Mouse (Mus musculus) lung, embryonic 14.5 days (tissue): Measurements from ENCODE around the gene Rufy2. TPM values are rescaled to one million over a fixed set of nuclear protein-coding genes. Genes with fewer than 3 reads are reported as not detected.
"Not testable (repeated sequence)": the region's sequence is repeated elsewhere in the genome, so short reads cannot be mapped to it uniquely, and the experiment has no call there.

Experiments used
- ATAC-seq: fragments of 200-750 bp; cut with Nextera tagmentation; 2 replicates; pipeline ENCODE4 v1.8.0; 2017; ENCODE audit warnings: mild to moderate bottlenecking, moderate TSS enrichment, moderate library complexity; ENCODE audit not compliant: insufficient read depth
- DNase-seq: peaks from one replicate; pipeline ENCODE4 v3.0.0-alpha.2; 2015
- H3K27ac ChIP-seq: fragments of 300-500 bp; sonication (generic); 2 replicates; pipeline ENCODE4 v1.5.1; 2014; ENCODE audit warnings: low read depth, mild to moderate bottlenecking, moderate library complexity
- H3K27me3 ChIP-seq: fragments of 300-500 bp; sonication (generic); 2 replicates; pipeline ENCODE4 v1.6.1; 2014; ENCODE audit warnings: low read length, control low read depth; ENCODE audit not compliant: insufficient read depth
- H3K36me3 ChIP-seq: fragments of 300-500 bp; sonication (generic); 2 replicates; pipeline ENCODE4 v1.6.1; 2014; ENCODE audit warnings: control low read depth; ENCODE audit not compliant: insufficient read depth
- H3K4me1 ChIP-seq: fragments of 300-500 bp; sonication (generic); 2 replicates; pipeline ENCODE4 v1.6.1; 2014; ENCODE audit warnings: antibody characterized with exemption, control low read depth; ENCODE audit not compliant: insufficient read depth
- H3K4me2 ChIP-seq: fragments of 300-500 bp; sonication (generic); 2 replicates; pipeline ENCODE4 v1.6.1; 2014; ENCODE audit warnings: mild to moderate bottlenecking
- H3K4me3 ChIP-seq: fragments of 300-500 bp; sonication (generic); 2 replicates; pipeline ENCODE4 v1.5.1; 2014; ENCODE audit warnings: low read depth, low read length
- H3K9ac ChIP-seq: fragments of 300-500 bp; sonication (generic); 2 replicates; pipeline ENCODE4 v1.6.1; 2014
- H3K9me3 ChIP-seq: fragments of 300-500 bp; sonication (generic); 2 replicates; pipeline ENCODE4 v1.6.1; 2016; ENCODE audit warnings: low read depth, low read length, control low read depth
- CTCF ChIP-seq: IDR thresholded peaks from 2 replicates; pipeline ENCODE4 v1.5.1; 2016; ENCODE audit warnings: antibody characterized with exemption, low read depth
- WGBS: fragments of 180-500 bp; shearing (Covaris S2); extraction: QIAGEN DNeasy Blood & Tissue Kit; methylation state at CpG from one replicate; pipeline ENCODE4 v1.1.7; 2014; 5-methylcytosine and 5-hydroxymethylcytosine counted together
- polyA plus RNA-seq: library from polyadenylated mRNA; unstranded; fragments of >200 nt; fragmentation: Nextera tagmentation; extraction: Ambion mirVana; gene quantifications from 2 replicates; pipeline ENCODE4 v1.2.1, GENCODE M21; 2014

The Rufy2 gene
- polyA plus RNA-seq, 1 experiment from 2014 or later: 18.8 TPM

GRCm38 (mm10) chr10:63052011-63052410 is 72.0 kb downstream of the Rufy2 start:
- no peak overlapping the region for H3K4me3 ChIP-seq
- no peak overlapping the region for H3K4me2 ChIP-seq
- H3K4me1 ChIP-seq: no peaks in the 10 kb centered on the region
- H3K27ac ChIP-seq: no peak overlapping the region
- no peaks in the 10 kb centered on the region for H3K27me3 ChIP-seq
- no peaks in the 10 kb centered on the region for H3K36me3 ChIP-seq
- WGBS: 76% methylated on average over 6 of the region's 6 CpGs
- no peak for ATAC-seq
- no peak for DNase-seq
- TF ChIP-seq CTCF: no peak
- no peak overlapping the region for H3K9ac ChIP-seq
- H3K9me3 ChIP-seq: no peaks in the 10 kb centered on the region

GRCm38 (mm10) chr10:63053007-63053406 is 73.0 kb downstream of the Rufy2 start:
- H3K27me3 ChIP-seq: no peaks in the 10 kb centered on the region
- H3K9ac ChIP-seq: no peak overlapping the region
- 52% methylated on average over 6 of the region's 6 CpGs for WGBS
- TF ChIP-seq CTCF: no peak
- DNase-seq (no peak), ATAC-seq (no peak)
- H3K4me3 ChIP-seq: no peak overlapping the region
- H3K9me3 ChIP-seq: no peaks in the 10 kb centered on the region
- no peaks in the 10 kb centered on the region for H3K4me1 ChIP-seq
- H3K36me3 ChIP-seq: no peaks in the 10 kb centered on the region
- no peak overlapping the region for H3K4me2 ChIP-seq
- no peak overlapping the region for H3K27ac ChIP-seq

- WGBS: 83% methylated on average over 6 of the region's 6 CpGs
- H3K9ac ChIP-seq, H3K36me3 ChIP-seq, H3K27me3 ChIP-seq, H3K4me3 ChIP-seq, H3K4me1 ChIP-seq, H3K4me2 ChIP-seq, ATAC-seq, H3K9me3 ChIP-seq, H3K27ac ChIP-seq, DNase-seq: not testable (repeated sequence)
Observed at GRCm38 (mm10) chr10:63054071-63054470, 74.0 kb downstream of the Rufy2 start.

- DNase-seq (no peak), ATAC-seq (no peak)
- no peaks in the 10 kb centered on the region for H3K36me3 ChIP-seq
- no peak overlapping the region for H3K9ac ChIP-seq
- H3K4me2 ChIP-seq: no peak overlapping the region
- WGBS: 72% methylated on average over 2 of the region's 2 CpGs
- no peaks in the 10 kb centered on the region for H3K27me3 ChIP-seq
- H3K9me3 ChIP-seq: no peaks in the 10 kb centered on the region
- no peak overlapping the region for H3K4me3 ChIP-seq
- no peak overlapping the region for H3K27ac ChIP-seq
- TF ChIP-seq CTCF: no peak
- H3K4me1 ChIP-seq: no peaks in the 10 kb centered on the region
Observed at GRCm38 (mm10) chr10:63054586-63054985, 74.6 kb downstream of the Rufy2 start.

GRCm38 (mm10) chr10:63056966-63057750 is 77.1 kb downstream of the Rufy2 start:
- no peak for TF ChIP-seq CTCF
- H3K4me1 ChIP-seq: no peaks in the 10 kb centered on the region
- no peaks in the 10 kb centered on the region for H3K9me3 ChIP-seq
- no peak for DNase-seq
- H3K27me3 ChIP-seq: no peaks in the 10 kb centered on the region
- no peak overlapping the region for H3K4me3 ChIP-seq
- H3K27ac ChIP-seq: no peak overlapping the region
- WGBS: 28% methylated on average over 24 of the region's 24 CpGs
- no peak overlapping the region for H3K9ac ChIP-seq
- ATAC-seq: no peak
- H3K4me2 ChIP-seq: peak overlapping the region; percentile 27
- H3K36me3 ChIP-seq: no peaks in the 10 kb centered on the region

GRCm38 (mm10) chr10:63059862-63060261 is 79.8 kb downstream of the Rufy2 start, which contains the start of gene Pbld1:
Pbld1 (plus strand) TSS chr10:63060162.
- H3K9me3 ChIP-seq: no peaks in the 10 kb centered on the region
- no peaks in the 10 kb centered on the region for H3K36me3 ChIP-seq
- no peak within 1 kb of the TSS for H3K4me2 ChIP-seq
- no peak for ATAC-seq
- WGBS: 78% methylated on average over 2 of the region's 2 CpGs
- no peaks in the 10 kb centered on the region for H3K27me3 ChIP-seq
- DNase-seq: no peak
- H3K4me3 ChIP-seq: no peak within 1 kb of the TSS
- no peaks in the 10 kb centered on the region for H3K4me1 ChIP-seq
- H3K9ac ChIP-seq: no peak within 1 kb of the TSS
- H3K27ac ChIP-seq: no peak within 1 kb of the TSS
- TF ChIP-seq CTCF: no peak

GRCm38 (mm10) chr10:63060406-63060805 is 80.4 kb downstream of the Rufy2 start:
- Histone ChIP-seq H3K9ac (no peak overlapping the region), H3K36me3 (no peaks in the 10 kb centered on the region), H3K4me3 (no peak overlapping the region), H3K4me2 (no peak overlapping the region), H3K9me3 (no peaks in the 10 kb centered on the region), H3K27me3 (no peaks in the 10 kb centered on the region), H3K27ac (no peak overlapping the region), H3K4me1 (no peaks in the 10 kb centered on the region)
- DNase-seq: no peak
- TF ChIP-seq CTCF: no peak
- ATAC-seq: no peak
- WGBS: 43% methylated on average over 11 of the region's 11 CpGs
